Mouse (Mus musculus) cortical plate, adult 2 months (tissue): ENCODE data around the gene Tlcd1. TPM values are rescaled to one million over a fixed set of nuclear protein-coding genes. Genes with fewer than 3 reads are reported as not detected.
"Not testable (repeated sequence)": the region's sequence is repeated elsewhere in the genome, so short reads cannot be mapped to it uniquely, and the experiment has no call there.

Experiments
- H3K27ac ChIP-seq: fragments of 200-500 bp; 2 replicates; pipeline ENCODE4 v1.5.1; 2012; ENCODE audit warnings: low read length, control low read depth, inconsistent platforms; ENCODE audit not compliant: insufficient read depth
- H3K4me1 ChIP-seq: fragments of 200-500 bp; 2 replicates; pipeline ENCODE4 v1.6.1; 2011; ENCODE audit warnings: low read length; ENCODE audit not compliant: control insufficient read depth, insufficient read depth
- H3K4me3 ChIP-seq: fragments of 200-500 bp; 2 replicates; pipeline ENCODE4 v1.5.1; 2011; ENCODE audit warnings: mild to moderate bottlenecking, low read length, control low read depth; ENCODE audit not compliant: insufficient read depth
- CTCF ChIP-seq: fragments of 200-500 bp; IDR thresholded peaks from 2 replicates; pipeline ENCODE4 v1.5.1; 2011; ENCODE audit warnings: mild to moderate bottlenecking, control low read depth, low read length; ENCODE audit not compliant: insufficient read depth; ENCODE audit errors: extremely low read depth
- POLR2A ChIP-seq: fragments of 200-500 bp; IDR thresholded peaks from 2 replicates; pipeline ENCODE4 v1.6.1; 2011; ENCODE audit warnings: mild to moderate bottlenecking, low read length, control low read depth; ENCODE audit not compliant: insufficient read depth; ENCODE audit errors: extremely low read depth
- polyA plus RNA-seq: library from polyadenylated mRNA; depleted of rRNA; stranded (reverse); fragments of >200 nt; gene quantifications from 2 replicates; pipeline ENCODE4 v1.2.3, GENCODE M21; 2012; rRNA removed

Gene Tlcd1
- 83.0 and 84.4 TPM in 2 replicates for polyA plus RNA-seq

DNA sequence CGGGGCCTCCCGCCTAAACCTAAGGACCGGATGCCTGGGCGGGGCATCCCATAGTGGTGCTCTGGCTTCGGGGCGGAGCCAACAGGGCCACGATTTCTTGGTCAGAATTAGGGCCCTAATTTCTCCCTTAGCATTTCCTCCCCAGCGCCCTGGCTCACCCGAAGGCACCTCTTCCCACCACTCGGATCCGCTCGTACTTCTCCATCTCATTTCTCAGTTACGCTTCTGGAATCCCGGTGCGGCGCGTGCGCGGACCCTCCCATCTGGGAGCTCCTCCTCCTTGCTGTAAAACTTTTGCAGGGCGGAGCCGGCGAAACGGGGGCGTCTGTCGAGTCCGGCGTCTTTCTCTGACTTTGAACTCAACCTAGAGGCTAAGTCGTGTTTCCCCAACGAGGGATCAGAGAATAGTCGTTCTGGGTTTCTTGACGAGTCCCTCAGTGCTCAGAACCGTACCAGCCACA, at the start of gene Tlcd1, which contains the start of gene Nek8:
Gene Tlcd1, plus strand, starts transcription at position 310 of the 461 bp plus-strand sequence.
Gene Nek8, minus strand, starts transcription at position 274 of the 461 bp plus-strand sequence.
- Histone ChIP-seq H3K27ac (no peak within 1 kb of the TSS), H3K4me1 (0 out of 2 replicates have a peak, but pooled peaks cover 2% of the 10 kb centered on the region), H3K4me3 (peak within 1 kb of the TSS; percentile 67)
- no peak for TF ChIP-seq CTCF
- TF ChIP-seq POLR2A: 0 out of 2 replicates have a peak, but pooled peaks have one; percentile 14

- Histone ChIP-seq H3K4me3 (no peak overlapping the region), H3K4me1 (peaks cover 4% of the 10 kb centered on the region; the same call in 1 of the 2 replicates), H3K27ac (no peak overlapping the region)
- no peak for TF ChIP-seq CTCF
- no peak for TF ChIP-seq POLR2A
These were observed 49.8 kb upstream of the Tlcd1 start for GRCm38 (mm10) chr11:78126739-78127138.

GRCm38 (mm10) chr11:78129458-78129857, 47.1 kb upstream of the Tlcd1 start:
- no peak overlapping the region for H3K27ac ChIP-seq
- H3K4me3 ChIP-seq: no peak overlapping the region
- peaks cover 4% of the 10 kb centered on the region; the same call in 1 of the 2 replicates for H3K4me1 ChIP-seq
- TF ChIP-seq CTCF: no peak
- TF ChIP-seq POLR2A: no peak

DNA sequence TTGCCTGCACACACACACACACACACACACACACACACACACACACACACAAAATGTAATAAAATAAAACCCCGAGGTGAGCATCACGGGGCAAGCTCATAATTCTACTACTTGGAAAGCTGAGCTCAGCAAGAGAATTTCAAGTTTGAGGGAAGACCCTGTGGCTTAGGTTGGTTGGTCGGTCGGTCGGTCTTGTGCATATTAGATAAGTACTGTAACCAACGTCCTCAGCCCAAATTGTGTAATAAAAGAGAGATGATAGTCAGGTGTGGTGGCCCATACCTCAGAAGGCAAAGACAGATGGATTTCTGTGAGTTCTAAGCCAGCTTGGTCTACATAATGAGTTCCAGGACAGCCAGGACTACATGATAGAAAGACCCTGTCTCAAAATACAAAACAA, 42.6 kb upstream of the Tlcd1 start:
- no peak overlapping the region for H3K4me3 ChIP-seq
- H3K4me1 ChIP-seq: no peaks in the 10 kb centered on the region; the same call in 1 of the 2 replicates
- H3K27ac ChIP-seq: no peak overlapping the region
- TF ChIP-seq POLR2A (no peak), CTCF (no peak)

- H3K4me1 ChIP-seq: no peaks in the 10 kb centered on the region; the same call in 1 of the 2 replicates
- no peak overlapping the region for H3K27ac ChIP-seq
- TF ChIP-seq POLR2A (no peak), CTCF (no peak)
- H3K4me3 ChIP-seq: no peak overlapping the region
These were observed 42.2 kb upstream of the Tlcd1 start for GRCm38 (mm10) chr11:78134344-78134743.

DNA sequence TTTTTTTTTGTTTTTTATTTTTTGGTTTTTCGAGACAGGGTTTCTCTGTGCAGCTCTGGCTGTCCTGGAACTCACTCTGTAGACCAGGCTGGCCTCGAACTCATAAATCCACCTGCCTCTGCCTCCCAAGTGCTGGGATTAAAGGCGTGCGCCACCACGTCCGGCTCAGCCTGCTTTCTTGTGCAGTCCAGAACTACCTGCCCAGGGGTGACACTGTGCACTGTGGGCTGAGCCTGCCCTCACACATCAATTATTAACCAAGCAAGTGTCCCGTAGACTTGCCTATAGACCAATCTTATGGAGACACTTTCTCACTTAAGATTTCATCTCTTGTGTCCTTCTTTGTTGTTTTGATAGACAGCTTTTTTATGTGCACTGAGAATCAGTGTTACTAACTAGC, 41.2 kb upstream of the Tlcd1 start:
- not testable (repeated sequence) for H3K4me1 ChIP-seq, H3K27ac ChIP-seq, H3K4me3 ChIP-seq

DNA sequence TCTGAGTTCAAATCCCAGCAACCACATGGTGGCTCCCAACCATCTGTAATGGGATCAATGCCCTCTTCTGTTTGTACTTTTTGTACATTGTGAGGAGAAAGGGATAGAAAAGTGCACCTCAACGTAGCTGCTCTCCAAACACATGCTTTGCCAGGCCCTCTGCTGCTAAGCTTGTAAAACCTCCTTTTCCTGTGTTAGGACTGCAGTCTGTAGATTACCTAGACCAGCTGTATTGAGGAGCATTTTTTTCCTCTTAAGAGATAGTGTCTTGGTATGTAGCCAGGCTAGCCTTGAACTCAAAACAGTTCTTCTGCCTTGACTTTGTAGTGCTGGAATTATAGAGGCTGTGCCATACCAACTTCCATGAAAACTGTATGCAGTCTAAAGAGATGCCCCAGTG, 40.4 kb upstream of the Tlcd1 start:
- Histone ChIP-seq H3K4me3 (no peak overlapping the region), H3K4me1 (no peaks in the 10 kb centered on the region; the same call in 1 of the 2 replicates), H3K27ac (no peak overlapping the region)
- TF ChIP-seq CTCF (no peak), POLR2A (no peak)

GRCm38 (mm10) chr11:78137584-78137983, 38.9 kb upstream of the Tlcd1 start:
- Histone ChIP-seq H3K4me1 (no peaks in the 10 kb centered on the region; the same call in 1 of the 2 replicates), H3K4me3 (no peak overlapping the region), H3K27ac (no peak overlapping the region)
- TF ChIP-seq POLR2A: no peak
- no peak for TF ChIP-seq CTCF

DNA sequence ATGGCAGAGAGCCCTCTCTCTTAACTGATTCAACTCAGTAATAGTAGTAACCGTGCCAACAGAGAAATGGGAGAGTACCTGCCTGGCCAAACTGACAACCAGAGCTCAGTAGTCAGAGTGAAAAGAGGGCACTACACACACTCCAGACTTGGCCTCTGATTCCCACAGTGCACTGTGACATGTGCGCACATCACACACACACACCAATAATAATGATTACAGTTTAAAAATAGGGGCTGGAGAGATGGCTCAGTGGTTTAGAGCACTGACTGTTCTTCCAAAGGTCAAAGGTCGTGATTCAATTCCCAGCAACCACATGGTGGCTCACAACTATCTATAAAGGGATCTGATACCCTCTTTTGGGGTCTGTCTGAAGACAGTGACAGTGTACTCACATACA, 38.5 kb upstream of the Tlcd1 start:
- no peaks in the 10 kb centered on the region; the same call in 1 of the 2 replicates for H3K4me1 ChIP-seq
- TF ChIP-seq CTCF: no peak
- no peak for TF ChIP-seq POLR2A
- no peak overlapping the region for H3K4me3 ChIP-seq
- no peak overlapping the region for H3K27ac ChIP-seq

DNA sequence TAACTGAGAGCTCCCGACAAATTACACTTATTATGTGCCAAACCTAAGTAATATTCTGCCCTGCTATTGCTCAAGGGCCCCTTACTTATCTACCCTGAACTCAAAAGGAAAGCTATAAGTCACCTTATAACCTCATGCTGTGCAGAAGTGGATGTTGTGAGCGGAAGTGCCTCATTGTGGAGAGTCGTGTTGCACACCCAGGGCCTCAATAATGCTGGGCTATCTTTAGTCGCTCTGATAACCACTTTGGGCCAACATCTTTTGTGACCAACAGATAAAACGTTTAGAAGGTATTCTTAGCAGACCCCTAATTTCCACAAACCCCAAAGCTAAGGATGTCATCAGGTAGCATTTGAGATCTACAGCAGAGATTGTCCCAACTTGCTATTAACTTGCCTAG, 35.8 kb upstream of the Tlcd1 start:
- Histone ChIP-seq H3K4me3 (no peak overlapping the region), H3K4me1 (no peaks in the 10 kb centered on the region; the same call in 1 of the 2 replicates)
- TF ChIP-seq CTCF: no peak
- no peak for TF ChIP-seq POLR2A

More for the DNA sequence above, 35.8 kb upstream of the Tlcd1 start:
- H3K27ac ChIP-seq: no peak overlapping the region
